Mouse (Mus musculus) stomach, embryonic 15.5 days (tissue): ENCODE data around the gene Lat. TPM values are rescaled to one million over a fixed set of nuclear protein-coding genes. Genes with fewer than 3 reads are reported as not detected.
A peak's percentile ranks its signal among the peaks of the same experiment; 100 is the strongest.

Source experiments
- ATAC-seq: fragments of 200-750 bp; cut with Nextera tagmentation; 2 replicates; pipeline ENCODE4 v1.8.0; 2017; ENCODE audit warnings: low read depth, moderate number of reproducible peaks, moderate TSS enrichment; ENCODE audit not compliant: insufficient read depth, low FRiP score
- H3K27ac ChIP-seq: fragments of 300-500 bp; sonication (generic); 2 replicates; pipeline ENCODE4 v1.5.1; 2015; ENCODE audit warnings: mild to moderate bottlenecking, inconsistent platforms
- H3K27me3 ChIP-seq: fragments of 300-500 bp; sonication (generic); replicated peaks from 2 replicates; pipeline ENCODE4 v1.6.1; 2015; ENCODE audit warnings: inconsistent platforms
- H3K36me3 ChIP-seq: fragments of 300-500 bp; sonication (generic); 2 replicates; pipeline ENCODE4 v1.6.1; 2015; ENCODE audit warnings: inconsistent platforms
- H3K4me1 ChIP-seq: fragments of 300-500 bp; sonication (generic); 2 replicates; pipeline ENCODE4 v1.6.1; 2015; ENCODE audit warnings: inconsistent platforms
- H3K4me2 ChIP-seq: fragments of 300-500 bp; sonication (generic); 2 replicates; pipeline ENCODE4 v1.6.1; 2015; ENCODE audit warnings: mild to moderate bottlenecking, inconsistent platforms
- H3K4me3 ChIP-seq: fragments of 300-500 bp; sonication (generic); replicated peaks from 2 replicates; pipeline ENCODE4 v1.5.1; 2015; ENCODE audit warnings: inconsistent platforms
- H3K9ac ChIP-seq: fragments of 300-500 bp; sonication (generic); 2 replicates; pipeline ENCODE4 v1.6.1; 2015; ENCODE audit warnings: inconsistent platforms
- H3K9me3 ChIP-seq: fragments of 300-500 bp; sonication (generic); 2 replicates; pipeline ENCODE4 v1.6.1; 2016; ENCODE audit warnings: inconsistent platforms
- WGBS: fragments of 180-500 bp; shearing (Covaris S2); methylation state at CpG from one replicate; pipeline ENCODE4 v1.1.7; 2015; 5-methylcytosine and 5-hydroxymethylcytosine counted together
- polyA plus RNA-seq: library from polyadenylated mRNA; unstranded; fragments of >200 nt; fragmentation: Nextera tagmentation; extraction: Ambion mirVana; gene quantifications from 2 replicates; pipeline ENCODE4 v1.2.1, GENCODE M21; 2015

Lat gene
- polyA plus RNA-seq, 1 experiment from 2014 or later, result 2.2 TPM

GRCm38 (mm10) chr7:126348293-126348692, 21.1 kb downstream of the Lat start:
- 53% methylated on average over 8 of the region's 8 CpGs for WGBS
- no peak for ATAC-seq
- no peak overlapping the region for H3K4me3 ChIP-seq

DNA sequence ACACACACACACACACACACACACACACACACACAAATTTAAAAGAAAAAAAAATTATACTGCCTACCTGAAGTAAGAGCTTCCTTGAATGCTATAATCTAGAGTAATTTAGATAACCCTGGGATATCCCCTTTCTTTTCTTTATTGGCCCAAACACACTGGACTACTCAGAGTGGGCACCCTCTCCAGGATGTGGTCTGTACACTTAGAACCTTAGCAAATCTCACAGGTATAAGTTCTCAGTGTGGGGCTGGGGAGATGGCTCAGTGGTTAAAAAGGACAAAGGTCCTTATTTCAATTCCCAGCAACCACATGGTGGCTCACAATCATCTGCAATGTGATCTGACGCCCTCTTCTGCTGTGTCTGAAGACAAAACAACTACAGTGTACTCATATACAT, 22.3 kb downstream of the Lat start:
- Histone ChIP-seq H3K9ac (no peak overlapping the region), H3K4me1 (0 out of 2 replicates have a peak, but pooled peaks cover 3% of the 10 kb centered on the region), H3K27me3 (no peaks in the 10 kb centered on the region), H3K4me3 (no peak overlapping the region), H3K4me2 (no peak overlapping the region), H3K36me3 (no peaks in the 10 kb centered on the region), H3K9me3 (no peaks in the 10 kb centered on the region), H3K27ac (no peak overlapping the region)
- 52% methylated on average over 1 of the region's 1 CpGs for WGBS
- no peak for ATAC-seq

More at GRCm38 (mm10) chr7:126348293-126348692, 21.1 kb downstream of the Lat start:
- Histone ChIP-seq H3K4me2 (no peak overlapping the region), H3K27ac (no peak overlapping the region), H3K9ac (no peak overlapping the region), H3K36me3 (no peaks in the 10 kb centered on the region), H3K27me3 (no peaks in the 10 kb centered on the region), H3K4me1 (0 out of 2 replicates have a peak, but pooled peaks cover 3% of the 10 kb centered on the region), H3K9me3 (no peaks in the 10 kb centered on the region)

DNA sequence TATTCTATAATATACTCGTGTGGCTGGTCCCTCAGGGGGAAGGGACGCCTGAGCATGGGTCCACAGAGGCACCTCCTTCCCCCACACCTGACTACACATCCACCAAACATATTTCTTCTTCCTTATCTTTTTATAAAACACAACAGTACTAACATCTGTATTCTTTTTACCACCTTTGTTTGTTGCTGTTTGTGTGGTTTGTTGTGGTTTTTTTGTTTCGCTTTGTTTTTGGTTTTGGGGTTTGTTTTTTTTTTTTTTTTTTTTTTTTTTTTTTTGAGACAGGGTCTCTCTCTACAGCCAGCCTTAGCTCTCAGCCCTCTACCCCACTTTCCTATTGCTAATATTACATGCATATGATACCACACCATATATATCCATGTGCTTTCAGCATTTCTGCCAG, 23.4 kb downstream of the Lat start:
- ATAC-seq, result no peak
- Histone ChIP-seq H3K9me3 (no peaks in the 10 kb centered on the region), H3K27me3 (no peaks in the 10 kb centered on the region), H3K4me2 (no peak overlapping the region), H3K9ac (no peak overlapping the region), H3K4me3 (no peak overlapping the region), H3K4me1 (0 out of 2 replicates have a peak, but pooled peaks cover 3% of the 10 kb centered on the region), H3K27ac (no peak overlapping the region), H3K36me3 (no peaks in the 10 kb centered on the region)
- WGBS, result 42% methylated on average over 3 of the region's 3 CpGs

DNA sequence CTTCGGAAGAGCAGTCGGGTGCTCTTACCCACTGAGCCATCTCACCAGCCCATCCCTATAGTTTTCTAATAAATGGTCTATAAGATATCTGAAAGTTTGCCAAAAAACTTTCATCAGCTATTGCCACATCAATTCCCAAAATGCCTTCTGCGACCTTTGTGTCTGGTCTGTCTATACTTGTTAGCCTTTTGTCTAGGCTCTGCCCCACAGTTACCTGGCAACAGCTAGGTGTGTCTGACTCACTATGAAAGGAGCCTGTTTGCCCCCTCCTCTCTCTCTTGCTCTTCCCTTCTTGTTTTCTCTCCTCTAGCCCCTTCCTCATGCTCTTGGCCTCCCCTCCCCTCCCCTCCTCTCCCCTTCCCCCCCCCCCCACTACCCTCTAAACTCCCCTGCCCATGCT, 23.8 kb downstream of the Lat start:
- H3K9ac ChIP-seq, result no peak overlapping the region
- 0 out of 2 replicates have a peak, but pooled peaks cover 3% of the 10 kb centered on the region for H3K4me1 ChIP-seq
- no peak overlapping the region for H3K4me3 ChIP-seq
- no peaks in the 10 kb centered on the region for H3K36me3 ChIP-seq
- ATAC-seq, result no peak
- no peaks in the 10 kb centered on the region for H3K9me3 ChIP-seq
- no peak overlapping the region for H3K27ac ChIP-seq
- H3K4me2 ChIP-seq, result no peak overlapping the region
- 60% methylated on average over 3 of the region's 3 CpGs for WGBS
- no peaks in the 10 kb centered on the region for H3K27me3 ChIP-seq

GRCm38 (mm10) chr7:126340896-126341295, 28.5 kb downstream of the Lat start:
- Histone ChIP-seq H3K9me3 (no peaks in the 10 kb centered on the region), H3K27me3 (no peaks in the 10 kb centered on the region), H3K27ac (no peak overlapping the region), H3K4me3 (no peak overlapping the region), H3K9ac (no peak overlapping the region), H3K4me2 (no peak overlapping the region), H3K4me1 (0 out of 2 replicates have a peak, but pooled peaks cover 3% of the 10 kb centered on the region), H3K36me3 (no peaks in the 10 kb centered on the region)
- ATAC-seq, result no peak
- 40% methylated on average over 6 of the region's 6 CpGs for WGBS

DNA sequence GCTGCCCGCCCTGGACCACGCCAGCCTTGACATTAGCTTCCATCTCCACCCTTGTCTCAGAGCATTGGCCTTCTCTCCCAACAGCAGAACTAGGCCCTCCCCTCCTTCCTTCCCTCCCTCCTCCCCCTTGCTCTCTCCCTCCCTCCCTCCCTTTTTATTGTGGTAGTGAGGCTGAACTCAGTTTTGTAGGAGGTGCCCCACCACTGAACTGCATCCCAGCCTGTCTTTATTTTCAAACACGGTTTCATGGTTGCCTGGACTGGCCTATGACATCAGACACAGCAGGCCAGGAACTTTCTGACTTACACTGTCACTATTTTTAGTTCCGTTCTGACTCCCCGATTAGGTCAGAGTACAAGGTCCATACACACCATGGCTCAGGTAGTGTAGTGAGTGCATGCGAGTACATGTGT, 29.2 kb downstream of the Lat start:
- H3K4me2 ChIP-seq, result no peak overlapping the region
- no peaks in the 10 kb centered on the region for H3K9me3 ChIP-seq
- no peak overlapping the region for H3K27ac ChIP-seq
- no peak overlapping the region for H3K4me3 ChIP-seq
- WGBS, result 67% methylated on average over 6 of the region's 6 CpGs
- H3K9ac ChIP-seq, result no peak overlapping the region
- H3K27me3 ChIP-seq, result no peaks in the 10 kb centered on the region
- 0 out of 2 replicates have a peak, but pooled peaks cover 3% of the 10 kb centered on the region for H3K4me1 ChIP-seq
- ATAC-seq, result peak; percentile 43; the same call in 1 of the 2 replicates
- H3K36me3 ChIP-seq, result no peaks in the 10 kb centered on the region

- ATAC-seq, result no peak
- Histone ChIP-seq H3K4me1 (no peaks in the 10 kb centered on the region), H3K9me3 (no peaks in the 10 kb centered on the region), H3K9ac (no peak overlapping the region), H3K4me3 (no peak overlapping the region), H3K4me2 (no peak overlapping the region), H3K27me3 (no peaks in the 10 kb centered on the region), H3K27ac (no peak overlapping the region), H3K36me3 (no peaks in the 10 kb centered on the region)
- WGBS, result 72% methylated on average over 8 of the region's 8 CpGs
These were observed 29.8 kb downstream of the Lat start for GRCm38 (mm10) chr7:126339521-126339971.

GRCm38 (mm10) chr7:126338906-126339305, 30.5 kb downstream of the Lat start:
- Histone ChIP-seq H3K27ac (no peak overlapping the region), H3K27me3 (no peaks in the 10 kb centered on the region), H3K4me2 (no peak overlapping the region), H3K9ac (no peak overlapping the region), H3K4me1 (no peaks in the 10 kb centered on the region), H3K36me3 (no peaks in the 10 kb centered on the region), H3K4me3 (no peak overlapping the region), H3K9me3 (no peaks in the 10 kb centered on the region)
- no peak for ATAC-seq
- 80% methylated on average over 8 of the region's 8 CpGs for WGBS

DNA sequence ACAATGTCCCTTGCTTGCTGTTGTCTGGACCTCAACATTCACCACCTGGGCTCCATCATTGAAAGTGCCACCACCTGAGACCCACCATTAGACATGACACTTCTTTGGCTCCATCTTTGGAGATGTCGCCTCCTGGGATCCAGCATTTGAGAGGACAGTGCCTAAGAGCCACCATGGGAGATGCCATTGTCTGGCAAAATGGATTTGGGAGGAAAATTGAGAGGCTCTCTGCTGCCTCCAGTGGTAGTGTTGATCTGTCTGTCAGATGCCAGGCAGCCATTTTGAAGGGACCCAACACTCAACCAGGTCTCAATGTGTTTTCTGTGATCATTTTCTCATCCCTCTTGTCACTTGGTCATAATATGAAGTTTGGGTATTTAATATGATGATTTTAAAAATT, 33.8 kb downstream of the Lat start:
- Histone ChIP-seq H3K27me3 (no peaks in the 10 kb centered on the region), H3K4me1 (no peaks in the 10 kb centered on the region), H3K4me3 (no peak overlapping the region), H3K9me3 (no peaks in the 10 kb centered on the region), H3K36me3 (no peaks in the 10 kb centered on the region), H3K4me2 (no peak overlapping the region), H3K27ac (no peak overlapping the region), H3K9ac (no peak overlapping the region)
- WGBS, result 95% methylated on average over 1 of the region's 1 CpGs
- ATAC-seq, result no peak

DNA sequence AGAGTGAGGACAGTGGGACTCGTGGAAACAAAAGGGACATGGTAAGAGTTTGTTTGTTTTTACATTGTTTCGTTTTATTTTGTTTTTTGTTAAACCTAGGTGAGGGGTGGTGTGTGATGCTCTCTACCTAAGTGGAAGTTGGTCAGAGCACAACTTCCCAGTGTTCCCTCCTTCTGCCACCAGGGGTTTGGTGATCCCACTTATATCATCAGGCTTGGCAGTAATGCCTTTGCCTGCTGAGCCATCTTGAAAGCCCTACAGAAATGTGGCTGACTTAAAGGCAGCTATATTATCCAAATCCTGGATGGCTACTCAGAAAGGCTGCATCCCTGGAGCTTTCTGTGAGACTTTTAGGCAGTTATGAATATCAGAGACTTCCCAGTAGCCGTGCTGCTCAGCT, 36.7 kb downstream of the Lat start:
- Histone ChIP-seq H3K4me1 (no peaks in the 10 kb centered on the region), H3K9ac (no peak overlapping the region), H3K27me3 (no peaks in the 10 kb centered on the region), H3K27ac (no peak overlapping the region), H3K9me3 (no peaks in the 10 kb centered on the region), H3K4me3 (no peak overlapping the region), H3K4me2 (no peak overlapping the region), H3K36me3 (no peaks in the 10 kb centered on the region)
- ATAC-seq, result no peak
- WGBS, result 62% methylated on average over 3 of the region's 3 CpGs

- Histone ChIP-seq H3K4me1 (no peaks in the 10 kb centered on the region), H3K4me3 (no peak overlapping the region), H3K4me2 (no peak overlapping the region), H3K36me3 (no peaks in the 10 kb centered on the region), H3K27me3 (no peaks in the 10 kb centered on the region), H3K9ac (no peak overlapping the region), H3K27ac (no peak overlapping the region), H3K9me3 (no peaks in the 10 kb centered on the region)
- ATAC-seq, result no peak; the same call in 1 of the 2 replicates
- WGBS, result 51% methylated on average over 2 of the region's 2 CpGs
These were observed 38.7 kb downstream of the Lat start for GRCm38 (mm10) chr7:126330693-126331092.

DNA sequence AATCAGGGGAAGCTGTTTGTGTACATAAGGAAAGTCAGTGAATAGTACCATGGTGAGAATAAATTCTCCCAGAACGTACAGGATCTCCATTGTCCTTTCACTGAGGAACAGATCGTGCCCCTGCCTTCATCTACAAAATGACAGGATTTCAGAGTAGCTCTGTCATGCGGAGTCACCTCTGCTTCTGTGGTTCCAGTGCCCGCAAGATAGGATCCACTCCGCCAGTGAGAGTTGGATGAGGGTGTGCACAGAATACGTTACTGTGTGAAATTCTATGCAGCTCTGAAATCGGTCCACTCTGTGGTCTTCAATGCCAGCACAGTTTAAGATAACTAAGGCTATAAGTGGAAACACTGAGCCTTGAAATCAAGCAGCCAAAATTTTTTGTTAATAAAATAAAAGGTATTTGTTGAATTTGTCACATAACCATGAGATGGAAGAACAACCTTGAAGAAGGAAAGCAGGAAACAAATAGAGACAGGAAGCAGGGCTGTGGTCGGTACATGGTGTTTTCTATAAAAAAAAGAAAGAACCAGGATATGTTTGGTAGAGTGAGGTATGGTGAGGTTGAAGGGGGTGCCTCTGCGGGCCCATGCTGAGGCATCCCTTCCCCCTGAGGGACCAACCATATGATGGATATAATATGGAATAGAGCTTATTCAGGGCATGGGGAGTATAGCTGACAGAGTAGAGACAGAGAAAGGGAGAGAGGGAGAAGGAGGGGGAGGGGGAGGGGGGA, 39.3 kb downstream of the Lat start:
- Histone ChIP-seq H3K4me1 (no peaks in the 10 kb centered on the region), H3K4me2 (no peak overlapping the region), H3K4me3 (no peak overlapping the region), H3K27me3 (no peaks in the 10 kb centered on the region), H3K9me3 (no peaks in the 10 kb centered on the region), H3K27ac (no peak overlapping the region), H3K36me3 (no peaks in the 10 kb centered on the region), H3K9ac (no peak overlapping the region)
- ATAC-seq, result no peak
- 75% methylated on average over 9 of the region's 9 CpGs for WGBS
